Mouse (Mus musculus): ENCODE data around the gene Wdr25. TPM values are rescaled to one million over a fixed set of nuclear protein-coding genes. Genes with fewer than 3 reads are reported as not detected.

Wdr25 gene
- total and polyA plus RNA-seq, 3 experiments = 8.3 to 12.4 (median 10.8) TPM

- in situ Hi-C loops (cut with MboI; ENCODE audit: low pct_ligation_motif_present, low pct_unique_long_range_greater_than_20kb, low sequenced_read_pairs) (no loop called here), dilution Hi-C loops (cut with MboI; ENCODE audit: extremely low pct_ligation_motif_present, extremely low pct_unique_long_range_greater_than_20kb, low sequenced_read_pairs) (no loop called here)
Observed at GRCm38 (mm10) chr12:109022966-109023365, 129.5 kb downstream of the Wdr25 start.

GRCm38 (mm10) chr12:109023780-109024179 is 130.3 kb downstream of the Wdr25 start:
- H3K4me3 ChIP-seq (replicated peaks in 1 of 3; ENCODE audit: low read depth in 2 of 3, low read length in 2 of 3, poor library complexity in 1 of 3) = no peak overlapping the region
- H3K9me3 ChIP-seq (replicated peaks; ENCODE audit: low read length) = peaks cover 3% of the 10 kb centered on the region
- in situ Hi-C loops (cut with MboI; ENCODE audit: low pct_ligation_motif_present, low pct_unique_long_range_greater_than_20kb, low sequenced_read_pairs) (no loop called here), dilution Hi-C loops (cut with MboI; ENCODE audit: extremely low pct_ligation_motif_present, extremely low pct_unique_long_range_greater_than_20kb, low sequenced_read_pairs) (no loop called here)
- H3K36me3 ChIP-seq (replicated peaks in 1 of 2; ENCODE audit: control insufficient read depth in 1 of 2, insufficient read depth in 1 of 2, low read length in 1 of 2) = peaks cover 6 to 37% of the 10 kb centered on the region in 2 experiments
- H3K79me2 ChIP-seq (replicated peaks; ENCODE audit: control insufficient read depth, extremely low read depth, insufficient read depth, poor library complexity, severe bottlenecking) = no peaks in the 10 kb centered on the region
- no peak overlapping the region for H3K4me2 ChIP-seq (ENCODE audit: insufficient read depth, low read depth, poor library complexity, severe bottlenecking)
- no peak overlapping the region for H3K27ac ChIP-seq (ENCODE audit: insufficient read depth, low read depth)
- H3K27me3 ChIP-seq (replicated peaks) = no peaks in the 10 kb centered on the region
- TF ChIP-seq EP300 (IDR thresholded peaks at IDR 0.05; ENCODE audit: low read length) (no peak), RAD21 (IDR thresholded peaks at IDR 0.05; ENCODE audit: low read depth, low read length) (peak; percentile 21), MAZ (IDR thresholded peaks at IDR 0.05; ENCODE audit: low read depth, low read length) (no peak), CTCF (conservative IDR thresholded peaks at IDR 0.05 in 1 of 2, IDR thresholded peaks at IDR 0.05 in 1 of 2; ENCODE audit: low read depth in 2 of 2, low read length in 2 of 2) (peak in 1 of 2 experiments; percentile 25; a peak in 2 of 4 replicates)
- no peak overlapping the region for H3K9ac ChIP-seq (ENCODE audit: insufficient read depth, low read depth)
- DNase-seq (ENCODE audit: extremely low read depth) = peak; percentile 16
- no peaks in the 10 kb centered on the region for H3K4me1 ChIP-seq (ENCODE audit: control insufficient read depth in 1 of 2, insufficient read depth in 2 of 2)

More at GRCm38 (mm10) chr12:109022966-109023365, 129.5 kb downstream of the Wdr25 start:
- Histone ChIP-seq H3K27me3 (replicated peaks) (no peaks in the 10 kb centered on the region), H3K4me3 (replicated peaks in 1 of 3; ENCODE audit: low read depth in 2 of 3, low read length in 2 of 3, poor library complexity in 1 of 3) (no peak overlapping the region), H3K27ac (ENCODE audit: insufficient read depth, low read depth) (no peak overlapping the region), H3K9ac (ENCODE audit: insufficient read depth, low read depth) (no peak overlapping the region), H3K4me1 (ENCODE audit: control insufficient read depth in 1 of 2, insufficient read depth in 2 of 2) (no peaks in the 10 kb centered on the region), H3K9me3 (replicated peaks; ENCODE audit: low read length) (peaks cover 2% of the 10 kb centered on the region), H3K79me2 (replicated peaks; ENCODE audit: control insufficient read depth, extremely low read depth, insufficient read depth, poor library complexity, severe bottlenecking) (no peaks in the 10 kb centered on the region), H3K4me2 (ENCODE audit: insufficient read depth, low read depth, poor library complexity, severe bottlenecking) (no peak overlapping the region), H3K36me3 (replicated peaks in 1 of 2; ENCODE audit: control insufficient read depth in 1 of 2, insufficient read depth in 1 of 2, low read length in 1 of 2) (peaks cover 6 to 33% of the 10 kb centered on the region in 2 experiments)
- TF ChIP-seq TCF12 (IDR thresholded peaks at IDR 0.05; ENCODE audit: low read depth, low read length) = no peak
- TF ChIP-seq ZNF384 (IDR thresholded peaks at IDR 0.05; ENCODE audit: low read depth, low read length) = no peak
- no peak for DNase-seq (ENCODE audit: extremely low read depth)

GRCm38 (mm10) chr12:109037026-109037425 is 143.6 kb downstream of the Wdr25 start:
- H3K4me1 ChIP-seq (ENCODE audit: control insufficient read depth in 1 of 2, insufficient read depth in 2 of 2) = peaks cover 0 to 4% of the 10 kb centered on the region in 2 experiments; a peak in 1 of 4 replicates
- H3K27ac ChIP-seq (ENCODE audit: insufficient read depth, low read depth) = no peak overlapping the region
- H3K36me3 ChIP-seq (replicated peaks in 1 of 2; ENCODE audit: control insufficient read depth in 1 of 2, insufficient read depth in 1 of 2, low read length in 1 of 2) = no peaks in the 10 kb centered on the region
- no peaks in the 10 kb centered on the region for H3K79me2 ChIP-seq (replicated peaks; ENCODE audit: control insufficient read depth, extremely low read depth, insufficient read depth, poor library complexity, severe bottlenecking)
- no peak for TF ChIP-seq MAFK (IDR thresholded peaks at IDR 0.05; ENCODE audit: insufficient replicate concordance, low read length)
- no peak for TF ChIP-seq HCFC1 (IDR thresholded peaks at IDR 0.05; ENCODE audit: low read depth, low read length)
- TF ChIP-seq TBP (conservative IDR thresholded peaks at IDR 0.05; ENCODE audit: low read depth, low read length) = no peak
- no peak for TF ChIP-seq MAZ (IDR thresholded peaks at IDR 0.05; ENCODE audit: low read depth, low read length)
- TF ChIP-seq ZKSCAN1 (IDR thresholded peaks at IDR 0.05; ENCODE audit: borderline replicate concordance, low read depth, low read length) = no peak
- TF ChIP-seq RAD21 (IDR thresholded peaks at IDR 0.05; ENCODE audit: low read depth, low read length) = no peak
- no peak for TF ChIP-seq KAT2A (IDR thresholded peaks at IDR 0.05; ENCODE audit: insufficient replicate concordance, low read length)
- TF ChIP-seq RCOR1 (conservative IDR thresholded peaks at IDR 0.05; ENCODE audit: low read depth, low read length) = no peak
- no peak for TF ChIP-seq TCF12 (IDR thresholded peaks at IDR 0.05; ENCODE audit: low read depth, low read length)
- TF ChIP-seq CHD1 (IDR thresholded peaks at IDR 0.05; ENCODE audit: low read depth, low read length) = no peak
- no peak for TF ChIP-seq POLR2A (IDR thresholded peaks at IDR 0.05; ENCODE audit: low read depth, low read length)
- no peak for TF ChIP-seq MAX (IDR thresholded peaks at IDR 0.05; ENCODE audit: low read length)
- TF ChIP-seq ETS1 (conservative IDR thresholded peaks at IDR 0.05; ENCODE audit: low read depth, low read length) = no peak
- H3K9me3 ChIP-seq (replicated peaks; ENCODE audit: low read length) = peaks cover 6% of the 10 kb centered on the region
- H3K9ac ChIP-seq (ENCODE audit: insufficient read depth, low read depth) = no peak overlapping the region
- dilution Hi-C loops (cut with MboI; ENCODE audit: extremely low pct_ligation_motif_present, extremely low pct_unique_long_range_greater_than_20kb, low sequenced_read_pairs) = no loop called here
- H3K27me3 ChIP-seq (replicated peaks) = peaks cover 37% of the 10 kb centered on the region
- no peak overlapping the region for H3K4me3 ChIP-seq (replicated peaks in 1 of 3; ENCODE audit: low read depth in 2 of 3, low read length in 2 of 3, poor library complexity in 1 of 3)
- no peak for DNase-seq (ENCODE audit: extremely low read depth)
- in situ Hi-C loops (cut with MboI; ENCODE audit: low pct_ligation_motif_present, low pct_unique_long_range_greater_than_20kb, low sequenced_read_pairs) = loop anchor here (25.0 kb wide), 1 partner anchor 275 kb away; no protein-coding TSS in a partner anchor
- H3K4me2 ChIP-seq (ENCODE audit: insufficient read depth, low read depth, poor library complexity, severe bottlenecking) = no peak overlapping the region
